Mouse (Mus musculus) lung, postnatal 0 days (tissue): ENCODE results near the gene Pxk.

Experiments
- CTCF ChIP-seq: IDR thresholded peaks from 2 replicates; pipeline ENCODE4 v1.5.1; 2016; ENCODE audit warnings: antibody characterized with exemption, mild to moderate bottlenecking
- EP300 ChIP-seq: IDR thresholded peaks from 2 replicates; pipeline ENCODE4 v1.6.1; 2016; ENCODE audit warnings: antibody characterized with exemption, mild to moderate bottlenecking, control low read depth

DNA sequence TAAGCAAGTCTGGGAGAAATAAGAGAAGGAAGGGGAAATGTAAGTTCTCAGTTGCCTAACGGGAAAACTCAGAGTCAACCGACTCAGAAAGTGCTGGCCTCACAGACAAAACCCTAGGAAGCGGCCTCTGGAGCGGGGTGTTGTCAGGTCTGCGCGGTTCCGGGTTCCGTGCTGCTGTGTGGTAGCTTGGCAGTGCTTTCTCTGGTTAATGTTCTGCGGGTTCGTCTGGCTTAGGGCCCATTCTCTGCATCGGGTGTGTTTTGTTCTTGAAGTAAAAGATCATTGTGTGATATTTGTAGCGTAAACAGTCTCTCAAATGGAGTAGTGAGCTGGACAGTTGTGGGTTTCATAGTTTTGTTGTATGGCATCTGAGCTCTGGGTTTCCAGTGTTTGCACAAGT, 4.7 kb downstream of the Pxk start:
- TF ChIP-seq CTCF (no peak), EP300 (no peak)
